Mouse (Mus musculus): ENCODE measurements around the gene Rusc2.

GRCm38 (mm10) chr4:43395147-43395546, 13.4 kb downstream of the Rusc2 start:
- no peak for TF ChIP-seq POLR2A (IDR thresholded peaks at IDR 0.05; ENCODE audit: insufficient read depth, low read depth, low read length)
- TF ChIP-seq CTCF (IDR thresholded peaks at IDR 0.05; ENCODE audit: insufficient read depth, low read depth, low read length), result no peak

All from olfactory bulb, adult 2 months (tissue).